Mouse (Mus musculus) G1E-ER4 (cell line): ENCODE data around the gene Rab38. TPM values are rescaled to one million over a fixed set of nuclear protein-coding genes. Genes with fewer than 3 reads are reported as not detected.

Experiments
- GATA1 ChIP-seq: IDR thresholded peaks from one replicate; pipeline ENCODE4 v1.8.0; 2012; ENCODE audit warnings: low read length, inconsistent platforms
- polyA plus RNA-seq: library from polyadenylated mRNA; stranded (reverse); fragments of >175 nt; gene quantifications from 2 replicates; pipeline ENCODE4 v1.2.3, GENCODE M21; 2012

The Rab38 gene
- polyA plus RNA-seq, 1 experiment: not detected

DNA sequence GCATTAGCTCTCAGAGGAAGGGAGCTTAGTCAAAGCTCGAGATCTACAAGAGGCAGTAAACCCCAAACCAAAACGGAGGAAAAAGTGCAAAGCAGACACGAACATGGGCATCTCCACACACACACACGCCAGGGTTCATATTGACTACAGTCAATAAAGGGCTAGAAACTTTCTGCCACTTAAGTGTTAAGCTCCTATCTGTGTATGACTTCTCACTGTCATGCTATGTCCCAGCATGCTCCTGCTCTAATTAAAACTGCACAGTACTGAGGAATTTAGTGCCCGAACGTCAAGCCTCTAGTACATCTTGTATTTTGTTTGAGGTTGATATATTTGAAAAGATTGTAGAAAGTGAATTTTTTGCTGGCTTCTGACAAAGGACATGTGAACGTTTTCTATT, 52.6 kb downstream of the Rab38 start:
- TF ChIP-seq GATA1: no peak

DNA sequence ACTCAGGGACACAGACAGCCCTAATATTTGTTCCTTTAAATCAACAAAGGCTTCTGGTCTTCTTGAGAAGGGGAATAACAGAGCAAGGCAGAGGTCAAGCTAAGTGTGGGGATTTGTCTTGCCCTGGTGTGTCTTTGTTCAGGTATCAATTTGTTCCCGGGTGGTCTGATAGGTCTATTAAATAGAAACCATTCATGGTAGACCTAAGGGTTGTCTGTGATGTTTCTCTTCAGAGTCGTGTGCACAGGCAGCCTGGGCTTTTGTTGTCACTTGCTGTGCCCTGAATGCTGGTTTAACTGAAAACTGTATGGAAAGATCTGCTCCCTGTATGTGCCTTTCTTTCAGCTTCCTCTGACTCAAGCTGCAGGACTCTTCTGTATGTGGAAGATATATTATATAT, 60.9 kb downstream of the Rab38 start:
- no peak for TF ChIP-seq GATA1

DNA sequence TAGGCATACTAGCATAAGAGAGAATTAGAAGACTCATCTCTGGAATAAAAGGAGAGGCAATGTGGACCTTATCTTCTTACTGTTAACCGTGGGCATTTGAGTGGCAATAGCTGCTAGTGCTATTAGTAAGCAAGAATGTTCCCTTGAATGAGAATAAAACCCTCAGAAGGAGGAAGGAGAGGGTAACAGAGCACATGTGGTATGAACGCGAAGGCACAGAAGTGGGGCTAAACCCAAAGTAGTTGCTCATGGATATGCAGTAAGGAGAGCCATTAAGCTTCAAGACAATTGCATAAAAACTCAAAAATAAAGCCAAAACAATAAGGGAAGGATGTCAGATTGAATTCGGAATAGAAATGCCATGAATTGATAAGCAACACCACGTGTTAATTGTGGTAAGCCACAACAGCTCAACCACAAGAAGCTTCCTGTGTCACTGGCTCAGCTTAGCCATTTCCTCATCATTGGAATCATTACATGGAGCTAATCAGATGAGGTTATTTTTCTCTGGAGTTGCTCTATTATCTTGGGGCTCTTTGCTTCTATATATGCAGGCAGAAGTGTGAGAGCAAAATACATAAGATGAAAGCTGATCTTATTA, 72.2 kb downstream of the Rab38 start:
- TF ChIP-seq GATA1: no peak

DNA sequence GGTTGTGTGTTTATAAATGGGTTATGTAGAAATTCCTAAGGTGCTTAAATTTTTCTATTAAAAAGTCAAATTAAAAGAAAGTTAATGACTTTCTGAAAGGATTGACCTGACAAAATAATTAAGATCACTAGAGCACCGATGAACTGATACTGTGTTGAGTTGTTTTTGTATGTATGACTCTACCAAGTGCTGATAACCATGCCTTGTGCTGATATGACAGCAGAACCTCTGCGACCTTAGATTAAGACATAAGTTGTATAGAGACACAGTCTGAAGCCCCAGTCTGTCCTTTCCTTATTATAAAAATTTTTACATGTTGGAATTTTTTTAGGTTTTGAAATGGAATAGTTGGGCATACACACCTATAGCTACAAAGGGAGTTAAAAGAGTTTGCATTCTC, 79.7 kb downstream of the Rab38 start:
- TF ChIP-seq GATA1: no peak

DNA sequence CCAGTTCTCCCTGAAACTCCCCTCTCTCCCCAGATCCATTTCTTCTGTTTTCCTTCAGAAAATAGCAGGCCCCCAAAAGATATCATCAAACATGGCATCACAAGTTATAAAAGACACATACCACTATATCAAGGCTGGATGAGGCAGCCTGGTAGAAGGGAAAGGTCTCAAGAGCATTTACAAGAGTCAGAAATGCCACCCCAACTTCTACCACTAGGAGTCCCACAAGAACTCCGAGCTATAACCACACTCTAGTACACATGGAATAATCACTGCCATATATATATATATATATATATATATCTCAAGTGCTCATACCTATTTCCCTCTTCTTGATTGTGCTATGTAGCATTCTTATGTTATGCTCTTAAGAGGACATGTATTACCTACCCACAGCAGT, 92.4 kb downstream of the Rab38 start:
- no peak for TF ChIP-seq GATA1

DNA sequence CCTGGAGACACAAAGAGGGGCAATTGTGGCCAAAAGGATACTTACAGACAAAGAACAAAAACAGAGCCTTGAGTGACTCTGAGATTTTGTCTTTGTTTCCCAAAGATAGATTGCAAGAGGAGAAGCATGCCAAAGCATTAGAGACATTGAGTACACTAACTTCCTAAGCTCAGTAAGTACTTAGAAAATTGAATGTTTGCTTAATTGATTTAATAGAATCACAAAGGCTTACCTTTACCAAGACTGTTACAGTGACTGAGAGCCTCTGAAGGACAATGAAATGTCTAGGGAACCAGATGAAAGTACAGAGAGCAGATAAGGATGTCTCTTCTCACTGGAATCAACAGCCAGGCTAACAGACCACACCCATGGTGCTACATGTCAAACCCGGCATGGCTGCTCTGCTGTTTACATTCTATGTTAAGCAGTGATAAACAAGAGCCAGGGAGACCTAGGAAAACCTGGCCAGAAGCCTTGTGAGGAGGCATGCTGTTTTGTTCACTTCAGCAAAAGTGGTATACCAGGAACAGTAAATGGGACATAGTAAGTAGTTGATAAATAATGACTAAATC, 97.1 kb downstream of the Rab38 start:
- TF ChIP-seq GATA1: no peak

DNA sequence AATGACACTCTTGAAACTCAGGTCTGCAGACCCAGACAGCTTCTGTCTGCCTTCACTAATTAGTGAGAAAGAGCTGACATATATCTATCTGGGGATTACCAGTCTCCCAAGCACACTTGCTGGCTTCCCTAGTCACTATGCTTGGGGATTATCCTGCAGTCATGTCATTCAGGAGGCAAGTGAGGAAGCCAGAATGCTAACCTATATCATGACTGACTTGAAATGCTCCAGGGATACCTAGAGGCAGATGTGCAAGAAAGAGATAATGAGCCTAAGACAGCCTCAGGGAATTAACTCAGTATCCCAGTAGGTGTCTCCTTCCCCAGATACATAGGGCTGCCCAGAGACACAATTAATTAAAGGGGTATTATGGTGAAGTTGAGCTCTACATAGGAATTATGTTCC, 106.1 kb downstream of the Rab38 start:
- TF ChIP-seq GATA1: no peak

DNA sequence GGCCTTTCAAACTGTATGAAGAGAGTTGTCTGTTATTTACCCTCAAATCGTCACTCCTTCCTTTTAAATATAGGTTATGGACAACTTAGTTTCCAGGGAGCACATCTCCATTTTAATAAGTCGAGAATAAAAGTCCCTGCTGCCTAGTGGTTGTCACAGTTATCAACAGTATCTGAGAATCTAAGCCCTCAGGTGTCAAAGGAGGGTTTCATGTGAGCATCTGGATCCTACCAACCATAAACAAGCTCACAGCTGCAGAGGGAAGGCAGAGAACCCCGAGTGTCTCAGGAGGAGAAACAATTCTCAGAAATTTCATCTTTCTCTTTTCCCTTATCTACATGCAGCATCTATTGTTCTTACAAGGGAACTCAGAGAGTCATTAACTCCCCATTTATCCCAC, 106.7 kb downstream of the Rab38 start:
- TF ChIP-seq GATA1: no peak

Other genes with a start within 250 kb of the Rab38 start
- gene Ctsc, start 152.2 kb upstream of the Rab38 start, polyA plus RNA-seq: 0.03 and 0.10 TPM in 2 replicates